Mouse (Mus musculus): Measurements from ENCODE around the gene BC052040. TPM values are rescaled to one million over a fixed set of nuclear protein-coding genes. Genes with fewer than 3 reads are reported as not detected.

Gene BC052040
- total RNA-seq (2021): 1 to 10 TPM; 6.3 to 7.9 TPM

GRCm38 (mm10) chr2:115581241-115581988, at the start of gene BC052040:
BC052040 (plus strand) TSS chr2:115581716.
- peak; percentile 91 for DNase-seq

GRCm38 (mm10) chr2:115538009-115538690, 43.4 kb upstream of the BC052040 start:
- DNase-seq: no peak

- no peak for DNase-seq
These were observed 42.7 kb upstream of the BC052040 start for GRCm38 (mm10) chr2:115538691-115539283.

GRCm38 (mm10) chr2:115539731-115540130, 41.8 kb upstream of the BC052040 start:
- DNase-seq: no peak

- no peak for DNase-seq
These were observed 39.0 kb upstream of the BC052040 start for GRCm38 (mm10) chr2:115542401-115543123.

GRCm38 (mm10) chr2:115543212-115543611, 38.3 kb upstream of the BC052040 start:
- DNase-seq: no peak

- no peak for DNase-seq
These were observed 29.6 kb upstream of the BC052040 start for GRCm38 (mm10) chr2:115551901-115552300.

GRCm38 (mm10) chr2:115562155-115562827, 19.2 kb upstream of the BC052040 start:
- DNase-seq: no peak

GRCm38 (mm10) chr2:115563436-115564093, 18.0 kb upstream of the BC052040 start:
- DNase-seq: no peak

- no peak for DNase-seq
These were observed 9.5 kb upstream of the BC052040 start for GRCm38 (mm10) chr2:115571996-115572395.

GRCm38 (mm10) chr2:115574802-115575201, 6.7 kb upstream of the BC052040 start:
- no peak for DNase-seq

- no peak for DNase-seq
These were observed 2.2 kb upstream of the BC052040 start for GRCm38 (mm10) chr2:115579171-115579900.

GRCm38 (mm10) chr2:115579976-115580375, 1.5 kb upstream of the BC052040 start:
- no peak for DNase-seq

- no peak for DNase-seq
These were observed 583 bp downstream of the BC052040 start for GRCm38 (mm10) chr2:115581989-115582608.

GRCm38 (mm10) chr2:115583776-115584175, 2.3 kb downstream of the BC052040 start:
- no peak for DNase-seq

GRCm38 (mm10) chr2:115590602-115591001, 9.1 kb downstream of the BC052040 start:
- DNase-seq: no peak

GRCm38 (mm10) chr2:115592651-115593119, 11.2 kb downstream of the BC052040 start:
- peak; percentile 70 for DNase-seq

GRCm38 (mm10) chr2:115597017-115597416, 15.5 kb downstream of the BC052040 start:
- no peak for DNase-seq

GRCm38 (mm10) chr2:115598266-115598665, 16.8 kb downstream of the BC052040 start:
- DNase-seq: no peak

GRCm38 (mm10) chr2:115600724-115601123, 19.2 kb downstream of the BC052040 start:
- DNase-seq: no peak
